Mouse (Mus musculus) hindlimb bud, embryonic 11.5 days (tissue): ENCODE results near the gene Kif5c.

Experiments
- DNase-seq: peaks from one replicate; pipeline ENCODE4 v3.0.0-alpha.2; 2012; ENCODE audit warnings: low read depth, low spot score; ENCODE audit errors: extremely low spot score

Kif5c gene

DNA sequence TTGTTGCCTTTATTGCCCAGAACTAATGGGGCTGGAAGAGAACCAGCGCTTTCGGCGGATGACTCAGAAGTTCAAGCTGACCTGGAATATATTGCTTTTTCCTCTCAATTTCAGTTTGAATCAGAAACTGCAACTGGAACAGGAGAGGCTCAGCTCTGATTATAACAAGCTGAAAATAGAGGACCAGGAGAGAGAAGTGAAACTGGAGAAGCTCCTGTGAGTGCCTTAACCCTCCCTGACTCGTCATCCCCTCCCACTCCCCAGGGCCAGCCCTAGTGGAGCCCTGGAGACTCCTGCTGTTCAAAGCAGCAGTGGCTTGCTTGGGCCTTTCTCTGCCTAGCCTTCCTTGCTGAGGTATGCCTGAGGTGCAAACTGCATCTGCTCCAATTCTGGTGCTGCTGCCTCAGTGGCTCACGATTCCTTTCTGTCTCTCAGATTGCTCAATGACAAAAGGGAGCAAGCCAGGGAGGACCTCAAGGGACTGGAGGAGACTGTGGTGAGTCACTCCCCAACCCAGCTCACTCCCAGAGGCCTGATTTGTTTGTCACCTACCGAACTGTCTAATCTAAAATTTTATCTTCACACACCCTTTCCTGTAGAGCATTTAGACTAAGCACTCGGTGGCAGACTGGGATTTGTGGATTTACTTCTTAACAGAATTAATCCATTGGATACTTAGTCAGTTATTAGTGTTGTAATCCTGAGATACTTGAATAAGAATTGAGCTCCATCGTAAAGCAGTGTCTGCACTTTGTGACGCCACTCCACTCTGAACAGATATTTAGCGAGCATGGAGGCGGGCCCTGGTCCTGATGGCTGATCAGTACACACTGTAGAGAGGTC, 125.4 kb downstream of the Kif5c start:
- DNase-seq: no peak

DNA sequence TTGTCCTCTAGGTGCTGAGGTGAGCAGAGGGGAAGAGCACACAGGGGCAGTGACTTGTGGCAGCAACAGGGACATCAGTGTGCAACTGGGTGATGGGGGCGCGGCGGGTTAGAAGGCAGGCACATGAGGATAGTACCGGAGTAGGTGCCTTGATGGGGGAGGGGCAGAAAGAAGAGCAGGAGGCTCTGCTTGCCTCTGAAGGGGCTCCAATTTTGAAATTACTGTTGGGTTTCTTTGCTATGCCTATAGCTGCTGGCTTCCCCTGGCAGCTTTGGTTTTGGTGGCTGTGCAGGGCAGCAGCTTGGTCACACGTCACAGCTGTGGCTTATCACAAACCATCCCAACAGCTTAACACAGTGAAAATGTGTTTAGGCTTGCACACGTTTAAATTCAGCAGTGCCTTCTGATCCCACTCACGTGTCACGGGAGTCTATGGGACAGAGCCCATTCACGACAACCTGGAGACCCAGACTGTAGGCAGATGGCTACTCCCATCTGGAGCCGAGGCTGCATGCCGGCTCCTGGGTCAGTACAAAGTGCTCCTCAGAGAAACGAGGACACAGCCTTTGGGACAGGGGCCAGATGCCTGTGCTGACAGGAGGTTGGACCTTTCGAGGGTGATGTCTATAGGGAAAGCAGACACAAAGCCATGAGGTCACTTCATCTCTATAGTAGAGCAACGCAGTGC, 126.1 kb downstream of the Kif5c start:
- DNase-seq: no peak

DNA sequence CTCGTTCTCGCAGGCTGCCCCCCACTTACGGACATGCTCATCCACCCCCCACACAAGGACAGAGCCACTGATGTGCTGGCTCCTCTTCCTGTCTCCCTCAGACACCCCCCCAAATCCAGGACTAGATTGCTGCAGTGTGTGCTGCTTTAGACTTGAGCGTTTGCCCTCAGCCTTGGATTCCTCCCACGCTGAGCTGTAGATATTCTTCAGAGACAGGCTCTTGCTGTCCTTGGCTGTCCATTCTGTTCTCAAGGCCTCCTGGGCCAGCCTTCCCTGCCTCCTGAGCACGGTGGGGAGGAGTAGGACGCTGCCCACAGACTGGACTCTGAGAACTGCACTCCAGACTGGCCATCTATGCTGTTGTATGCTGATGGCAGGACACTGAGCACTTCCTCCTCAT, 127.8 kb downstream of the Kif5c start:
- DNase-seq: no peak

DNA sequence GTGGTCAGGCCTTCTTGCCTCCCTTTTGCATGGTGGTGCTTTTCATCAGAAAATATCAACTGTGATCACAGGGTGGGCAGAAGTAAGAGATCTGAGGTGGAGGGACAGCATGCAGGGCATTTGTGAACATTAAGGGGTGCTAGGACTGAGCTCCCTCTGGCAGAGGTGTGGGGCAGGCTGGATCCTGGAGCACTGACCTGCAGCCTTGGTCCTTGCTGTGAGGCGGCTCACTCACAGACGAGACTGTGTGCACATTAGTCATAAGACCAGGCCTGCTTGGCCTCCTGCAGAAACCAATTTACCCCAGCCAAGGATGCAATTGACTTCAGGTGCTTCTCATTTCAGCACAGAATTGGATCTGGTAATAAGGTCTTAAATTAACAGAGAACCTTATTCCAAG, 128.6 kb downstream of the Kif5c start:
- DNase-seq: no peak

DNA sequence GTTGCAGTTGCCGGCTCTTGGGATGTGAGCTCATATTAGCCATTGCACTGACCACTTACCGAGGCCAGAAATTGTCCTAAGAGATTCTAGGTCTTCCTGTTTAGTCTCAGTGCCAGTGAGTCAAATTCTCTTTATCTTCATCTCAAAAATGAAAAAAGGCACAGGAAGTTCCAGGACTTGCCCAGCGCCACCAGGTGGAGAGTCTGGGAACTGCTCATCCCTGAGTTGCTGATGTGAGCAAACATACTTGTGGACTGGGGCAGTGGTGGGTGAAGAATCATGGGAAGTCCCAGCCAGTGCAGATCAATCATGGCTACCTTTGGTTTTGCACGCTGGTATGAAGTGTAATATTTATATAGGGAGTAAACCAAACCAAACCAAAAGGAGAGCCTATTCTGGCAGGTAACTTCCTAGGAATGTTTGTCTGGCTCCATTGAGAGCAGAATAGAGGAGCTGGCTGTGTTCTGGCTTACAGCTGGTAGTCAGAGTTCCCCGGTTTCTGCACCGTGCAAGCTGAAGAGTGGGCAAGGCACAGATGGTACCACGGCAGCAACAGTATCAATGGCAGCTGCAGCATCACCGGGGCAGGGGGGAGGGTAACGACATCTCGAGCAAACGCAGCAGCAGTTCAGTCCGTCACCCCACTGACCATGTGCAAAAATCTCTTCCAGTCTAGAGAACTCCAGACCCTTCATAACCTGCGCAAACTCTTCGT, 129.7 kb downstream of the Kif5c start:
- DNase-seq: no peak

DNA sequence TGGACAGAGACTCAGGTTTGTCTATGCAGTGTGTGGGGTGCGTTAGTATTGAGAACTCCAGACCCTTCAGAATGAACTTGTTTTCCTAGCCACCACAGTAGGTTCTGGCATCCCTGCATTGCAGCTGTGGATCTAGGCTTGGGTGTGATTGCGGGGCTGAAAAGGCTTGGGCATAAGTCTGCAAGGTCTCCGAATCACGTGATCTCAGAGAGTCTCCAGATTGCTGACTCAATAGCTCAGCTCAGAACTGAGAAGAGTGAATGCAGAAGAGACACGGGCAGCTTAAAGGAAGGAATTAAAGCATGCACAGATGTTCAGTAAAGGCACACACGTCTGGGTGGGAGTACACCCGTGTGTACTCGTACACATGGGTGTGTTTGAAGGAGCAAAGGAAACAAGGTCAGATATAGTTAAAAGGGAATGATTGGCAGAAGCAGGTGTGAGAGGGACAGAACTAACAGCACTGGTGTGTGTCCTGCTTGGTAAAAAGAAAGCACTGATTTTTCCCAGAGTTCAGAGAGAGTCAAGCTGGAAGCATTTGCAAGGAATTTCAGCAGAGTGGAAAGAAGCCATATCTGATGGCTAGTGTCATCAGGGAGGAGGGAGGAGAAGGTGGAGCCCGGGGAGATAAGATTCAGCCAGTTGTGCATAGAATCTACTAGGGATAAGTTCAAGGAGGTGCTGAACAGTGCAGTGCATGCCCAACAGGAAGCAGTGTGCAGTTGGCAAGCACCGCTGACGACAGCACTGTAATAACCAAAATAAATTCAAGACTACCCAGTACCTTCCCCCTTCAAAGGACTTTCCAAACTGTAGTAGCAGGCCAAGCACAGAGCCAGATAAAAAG, 130.9 kb downstream of the Kif5c start:
- no peak for DNase-seq

DNA sequence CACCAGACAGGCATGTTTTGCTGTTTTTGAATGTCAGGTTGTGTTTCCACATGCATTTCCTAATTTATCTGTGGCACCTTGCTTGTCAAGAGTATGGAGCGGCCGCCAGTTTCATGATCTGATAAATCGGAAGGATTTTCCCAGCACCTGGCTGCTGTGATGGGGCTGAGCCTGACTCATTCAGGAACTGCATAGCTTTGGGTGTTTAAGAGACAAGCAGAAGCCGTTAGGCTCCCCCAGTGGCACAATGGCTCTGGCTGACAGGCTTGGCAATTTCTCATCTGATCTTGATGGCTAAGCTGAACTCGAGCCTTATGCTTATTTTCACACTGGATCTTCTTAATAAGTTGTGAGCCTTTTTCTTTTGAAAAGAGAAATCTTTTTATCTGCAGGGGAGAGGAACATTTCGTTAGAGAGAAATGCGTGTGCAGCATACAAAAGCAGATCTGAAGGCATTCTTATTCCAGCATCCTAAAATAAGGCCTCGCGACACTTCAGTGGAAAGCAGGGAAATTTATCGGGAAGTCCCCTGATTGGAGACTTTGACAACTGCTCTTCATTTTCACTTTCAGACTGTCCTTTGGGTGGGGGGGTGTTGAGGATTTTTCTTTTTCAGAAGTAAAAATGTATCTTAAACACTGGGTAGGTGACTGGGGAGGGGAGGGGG, 132.6 kb downstream of the Kif5c start:
- no peak for DNase-seq

DNA sequence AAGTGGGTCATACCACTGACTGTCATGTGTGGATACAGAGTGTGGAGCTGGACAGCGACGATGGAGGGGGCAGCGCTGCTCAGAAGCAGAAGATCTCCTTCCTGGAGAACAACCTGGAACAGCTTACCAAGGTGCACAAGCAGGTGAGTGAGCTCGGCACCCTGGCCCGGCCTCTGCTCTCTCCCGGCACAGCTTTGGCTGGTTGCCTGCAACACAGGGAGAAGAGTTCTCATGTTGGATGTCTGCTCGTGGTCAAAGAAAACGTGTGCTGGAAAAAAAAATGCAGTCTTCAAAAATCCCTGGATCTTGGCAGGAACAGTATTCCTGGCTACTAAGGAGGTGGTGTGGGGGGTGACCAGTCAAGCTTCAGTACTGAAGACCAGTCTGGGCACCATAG, 133.1 kb downstream of the Kif5c start:
- no peak for DNase-seq

DNA sequence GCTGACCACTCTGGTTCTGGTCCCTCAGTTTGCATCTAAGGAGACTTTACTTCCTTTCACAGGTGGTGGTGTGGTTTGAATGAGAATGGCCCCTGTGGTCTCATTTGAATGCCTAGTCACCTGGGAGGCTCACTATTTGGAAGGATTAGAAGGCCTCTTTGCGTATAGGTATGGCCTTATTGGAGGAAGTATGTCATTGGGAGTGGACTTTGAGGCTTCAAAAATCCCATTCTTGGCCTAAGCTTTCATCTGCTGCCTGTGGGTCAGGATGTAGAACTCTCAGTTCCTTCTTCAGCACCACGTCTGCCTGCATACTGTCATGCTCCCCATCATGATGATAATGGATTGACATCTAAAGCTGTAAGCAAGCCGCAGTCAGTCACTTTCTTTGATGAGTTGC, 134.0 kb downstream of the Kif5c start:
- DNase-seq: no peak

DNA sequence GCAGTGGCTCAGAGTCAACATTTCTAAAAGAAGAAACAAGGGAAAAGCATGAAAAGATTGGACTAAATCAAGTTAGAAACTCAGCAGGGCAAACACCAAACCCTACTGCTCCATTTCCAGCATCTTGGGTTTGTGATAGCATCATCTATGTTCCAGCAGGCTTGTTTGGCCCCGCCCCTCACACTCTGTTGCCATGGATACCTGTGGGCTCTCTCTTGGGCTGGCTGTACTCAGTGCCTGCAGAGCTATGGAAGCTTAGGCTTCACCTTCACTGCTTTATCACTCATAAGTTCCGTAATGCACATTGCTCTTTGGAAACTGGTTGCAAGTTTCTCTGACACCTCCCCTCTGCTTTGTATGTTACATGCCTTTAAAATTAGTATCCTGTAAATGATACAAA, 136.0 kb downstream of the Kif5c start:
- DNase-seq: no peak

DNA sequence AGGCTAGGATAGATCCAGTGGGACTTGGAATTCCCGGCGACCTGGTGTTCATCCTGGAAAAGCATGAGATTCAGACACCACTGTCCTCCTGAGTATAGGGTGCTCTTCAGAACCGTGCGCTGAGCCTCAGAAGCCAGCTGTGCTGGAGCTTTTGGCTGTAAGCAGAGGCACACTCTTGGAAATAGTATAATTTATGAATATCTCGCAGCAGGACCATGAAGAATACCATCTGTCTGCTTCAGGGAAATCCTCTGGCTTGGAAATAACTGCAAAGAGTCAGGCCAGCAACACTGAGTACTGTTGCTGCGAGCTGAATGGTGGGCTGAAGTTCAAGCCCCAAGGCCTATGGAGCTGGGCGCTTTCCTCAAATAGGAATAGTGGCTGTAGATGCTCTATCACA, 138.5 kb downstream of the Kif5c start:
- no peak for DNase-seq

DNA sequence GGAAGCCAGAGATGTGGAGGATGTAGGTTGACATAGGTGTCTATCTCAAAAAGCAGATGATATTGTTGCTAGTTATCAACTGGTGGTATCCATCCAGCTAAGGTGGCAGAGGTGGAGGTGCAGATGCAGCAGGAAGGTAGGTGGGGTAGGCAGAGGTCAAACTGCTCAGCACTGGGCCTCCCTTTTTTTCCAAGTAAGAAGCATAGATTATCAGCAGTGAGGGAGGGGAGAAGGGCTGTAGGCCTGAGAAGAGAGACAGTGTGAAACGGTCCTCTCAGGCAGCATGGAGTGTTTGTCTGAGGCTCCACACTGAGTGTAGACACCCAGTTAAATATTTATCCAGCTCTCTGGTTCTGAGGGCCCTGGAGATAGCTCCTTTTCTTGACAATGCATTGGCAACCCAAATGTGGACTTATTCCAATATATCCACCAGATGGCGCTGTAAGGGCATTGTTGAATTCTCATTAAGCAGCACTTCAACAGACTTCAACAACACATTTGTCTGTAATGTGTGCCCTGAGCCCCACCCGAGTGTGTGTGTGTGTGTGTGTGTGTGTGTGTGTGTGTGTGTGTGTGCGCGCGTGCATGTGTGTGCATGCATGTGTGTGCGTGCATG, 145.3 kb downstream of the Kif5c start:
- DNase-seq: peak; percentile 78

DNA sequence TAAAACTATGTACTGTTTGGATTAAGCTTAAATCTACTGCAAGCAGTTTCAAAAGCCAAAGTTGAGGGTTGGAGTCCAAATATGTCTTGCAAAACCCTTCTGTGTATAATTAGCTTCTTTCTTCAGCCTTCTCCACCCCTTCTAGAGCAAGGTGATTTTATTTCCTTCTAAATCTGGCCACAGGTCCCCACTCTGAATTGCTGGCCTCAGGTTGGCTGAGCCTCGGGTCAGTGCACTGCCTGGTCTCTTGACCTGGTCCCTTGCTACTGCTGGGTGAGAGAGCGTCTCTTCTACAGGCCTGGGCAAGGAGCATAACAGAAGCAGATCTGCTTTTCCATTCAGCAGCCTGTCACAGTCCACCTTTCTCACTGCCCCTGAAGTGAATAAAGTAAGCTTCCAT, 149.8 kb downstream of the Kif5c start:
- DNase-seq: no peak

DNA sequence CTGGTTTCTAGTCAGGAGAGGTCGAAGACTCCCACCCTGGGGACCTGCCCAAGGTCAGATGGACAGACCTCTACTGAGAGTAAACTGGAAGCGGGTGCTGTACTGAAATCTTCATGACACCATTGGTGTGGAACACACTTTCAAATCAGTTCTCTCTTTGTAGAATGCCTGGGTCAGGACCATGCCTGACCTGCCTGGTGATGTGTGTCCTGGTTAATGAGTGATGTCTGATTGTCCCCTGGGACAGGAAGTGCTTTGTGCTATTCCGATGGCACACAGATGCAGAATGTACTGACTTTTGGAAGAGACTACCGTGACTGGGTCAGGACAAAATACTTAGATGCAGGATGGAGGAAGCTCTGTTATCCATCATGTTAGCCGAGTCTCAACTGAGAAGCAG, 151.3 kb downstream of the Kif5c start:
- no peak for DNase-seq

DNA sequence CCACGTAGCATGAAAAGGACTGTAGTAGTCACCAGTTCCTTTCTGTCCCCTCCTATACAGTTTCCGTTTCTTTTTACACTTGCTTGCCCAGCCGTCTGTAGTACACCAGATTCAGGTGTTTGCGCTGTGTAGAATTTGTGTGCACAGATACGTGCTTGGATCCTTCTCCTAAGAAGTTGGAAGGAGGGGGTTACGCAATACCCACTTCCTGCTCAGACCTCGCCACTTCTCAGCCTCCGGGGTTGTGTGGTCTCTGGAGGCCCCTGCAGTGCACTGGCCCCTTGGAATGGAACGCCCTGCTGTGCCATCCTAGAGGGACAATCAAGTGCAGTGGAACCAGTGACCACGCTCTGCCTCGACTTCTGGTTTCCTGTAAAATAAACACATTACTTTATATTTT, 152.1 kb downstream of the Kif5c start:
- no peak for DNase-seq

DNA sequence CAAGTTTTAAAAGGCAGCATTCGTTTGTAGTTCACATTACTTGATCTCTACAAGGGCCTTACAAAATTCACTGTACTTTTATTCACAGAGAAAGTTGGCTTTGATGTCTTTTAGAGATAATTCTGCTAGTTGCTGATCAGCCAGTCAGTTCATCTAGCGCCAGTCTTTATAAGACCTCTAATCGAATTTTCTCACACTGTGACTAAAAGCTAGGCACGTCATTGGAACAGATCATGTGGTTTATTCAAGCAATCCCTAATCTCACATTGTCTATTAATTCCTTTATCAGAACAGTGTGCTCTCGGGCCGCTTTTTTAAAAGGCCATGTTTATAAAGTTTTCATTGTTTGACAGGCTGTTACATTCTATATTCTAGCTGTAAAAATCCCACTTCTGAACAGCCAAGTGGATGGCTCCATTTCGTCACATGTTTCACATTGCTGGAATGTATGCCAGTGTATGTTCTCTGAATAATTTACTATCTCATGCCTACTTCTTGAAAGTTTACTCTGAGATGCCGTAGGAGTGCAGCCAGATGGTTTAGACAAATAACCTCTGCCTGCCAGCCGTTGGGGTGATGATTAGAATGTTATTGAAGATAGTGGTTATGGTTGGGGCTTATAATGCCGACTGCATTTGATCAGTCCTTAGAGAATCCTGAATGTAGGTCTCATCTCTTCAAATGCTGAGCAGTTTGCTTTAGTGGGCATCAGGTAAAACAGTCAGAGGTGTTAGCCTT, 154.3 kb downstream of the Kif5c start:
- no peak for DNase-seq

DNA sequence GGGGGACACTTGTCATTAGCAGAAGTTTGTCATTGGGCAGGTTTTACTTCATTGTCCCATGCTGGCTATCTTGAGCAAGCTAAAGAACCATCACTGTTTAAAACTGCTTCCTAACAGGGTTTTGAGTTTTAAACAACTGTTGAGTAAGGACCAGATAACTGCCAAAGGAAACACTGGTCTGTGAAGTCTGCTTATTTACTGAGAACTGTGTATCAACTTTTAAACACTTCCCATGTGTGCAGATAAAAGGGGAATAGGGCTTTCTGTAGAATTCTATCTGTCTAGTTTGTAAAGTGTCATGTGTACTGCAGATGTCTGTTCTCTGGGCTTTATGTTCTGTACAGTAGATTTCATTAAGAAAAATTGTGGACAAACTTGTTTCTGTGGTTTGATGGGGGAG, 155.1 kb downstream of the Kif5c start:
- no peak for DNase-seq

DNA sequence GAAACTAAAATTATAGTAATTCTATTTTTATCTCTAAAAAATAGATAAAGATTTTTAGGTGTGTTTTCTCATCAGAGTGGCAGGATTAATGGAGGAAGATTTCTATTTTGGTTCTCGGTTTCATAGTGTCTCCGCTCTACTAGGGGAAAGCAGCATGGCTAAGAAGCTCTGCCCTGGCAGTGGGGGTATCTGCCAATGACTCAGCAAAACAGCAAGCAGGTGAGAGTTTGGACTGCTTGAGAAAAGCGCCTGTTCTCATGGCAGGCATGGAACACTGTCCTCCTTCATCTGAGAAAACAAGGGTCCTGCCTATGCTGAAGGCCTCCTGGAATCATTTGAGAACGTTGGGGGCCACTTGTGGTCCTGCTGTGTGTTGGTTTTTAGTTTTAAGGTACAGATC, 156.1 kb downstream of the Kif5c start:
- no peak for DNase-seq

DNA sequence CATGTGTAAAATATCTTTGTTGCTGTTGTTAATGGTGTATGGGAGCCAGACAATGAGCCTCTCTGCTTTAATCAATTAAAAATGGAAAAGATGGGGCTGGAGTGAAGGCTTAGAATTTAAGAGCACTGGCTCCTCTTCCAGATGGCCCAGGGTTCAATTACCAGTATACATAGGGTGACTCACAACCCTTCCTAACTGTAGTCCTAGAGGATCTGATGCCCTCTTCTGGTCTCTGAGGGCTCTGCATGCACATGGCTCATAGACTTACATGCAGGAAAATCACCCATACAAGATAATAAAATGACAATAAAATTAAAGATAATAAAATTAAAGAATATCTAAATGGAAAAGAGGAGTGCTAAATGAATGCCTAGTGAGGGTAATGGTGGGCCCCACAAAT, 156.6 kb downstream of the Kif5c start:
- no peak for DNase-seq
